Mouse (Mus musculus) lung, adult 2 months (tissue): ENCODE measurements around the gene Tchp. TPM values are rescaled to one million over a fixed set of nuclear protein-coding genes. Genes with fewer than 3 reads are reported as not detected.

Source experiments
- DNase-seq: peaks from one replicate; pipeline ENCODE4 v3.0.0; 2022
- H3K4me1 ChIP-seq: fragments of 200-500 bp; 2 replicates; pipeline ENCODE4 v1.6.1; 2011; ENCODE audit warnings: low read length; ENCODE audit not compliant: control insufficient read depth, insufficient read depth
- H3K4me3 ChIP-seq: fragments of 200-500 bp; replicated peaks from 2 replicates; pipeline ENCODE3; 2011; ENCODE audit warnings: low read depth, mild to moderate bottlenecking, control low read depth, low read length; ENCODE audit errors: extremely low read depth
- CTCF ChIP-seq: fragments of 200-500 bp; IDR thresholded peaks from 2 replicates; pipeline ENCODE4 v1.5.1; 2011; ENCODE audit warnings: mild to moderate bottlenecking, low read length, control low read depth; ENCODE audit not compliant: insufficient read depth
- POLR2A ChIP-seq: fragments of 200-500 bp; IDR thresholded peaks from 2 replicates; pipeline ENCODE4 v1.6.1; 2011; ENCODE audit warnings: low read depth, mild to moderate bottlenecking, control low read depth, low read length, borderline replicate concordance; ENCODE audit errors: extremely low read depth
- WGBS: fragments of 180-500 bp; shearing (Covaris S2); methylation state at CpG from one replicate; pipeline ENCODE4 v1.1.7; 2018; 5-methylcytosine and 5-hydroxymethylcytosine counted together
- polyA plus RNA-seq: library from polyadenylated mRNA; depleted of rRNA; stranded (reverse); fragments of >200 nt; gene quantifications from 2 replicates; pipeline ENCODE4 v1.2.3, GENCODE M21; 2012

Tchp gene
- polyA plus RNA-seq, 1 experiment, result 17.3 TPM

DNA sequence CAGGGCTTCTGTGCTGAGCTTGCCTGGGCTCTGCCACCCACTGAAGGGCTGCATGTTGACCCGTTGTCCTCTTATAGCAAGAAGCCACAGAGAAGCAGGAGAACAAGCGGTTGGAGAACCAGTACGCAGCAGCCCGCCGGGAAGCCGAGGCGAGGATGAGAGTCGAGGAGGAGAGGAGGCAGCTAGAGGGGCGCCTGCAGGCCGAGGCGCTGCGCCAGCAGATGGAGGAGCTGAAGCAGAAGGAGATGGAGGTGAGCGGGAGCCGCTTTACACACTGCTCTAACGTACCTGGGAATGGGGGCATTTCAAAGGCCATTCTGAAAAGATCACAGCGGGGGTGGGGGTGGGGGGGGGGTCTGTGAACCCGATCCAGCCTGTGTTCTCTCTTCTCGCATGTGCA lies 7.0 kb downstream of the Tchp start:
- 91% methylated on average over 18 of the region's 18 CpGs for WGBS
- Histone ChIP-seq H3K4me1 (no peaks in the 10 kb centered on the region), H3K4me3 (no peak overlapping the region)
- TF ChIP-seq CTCF (no peak), POLR2A (no peak)
- DNase-seq, result no peak

DNA sequence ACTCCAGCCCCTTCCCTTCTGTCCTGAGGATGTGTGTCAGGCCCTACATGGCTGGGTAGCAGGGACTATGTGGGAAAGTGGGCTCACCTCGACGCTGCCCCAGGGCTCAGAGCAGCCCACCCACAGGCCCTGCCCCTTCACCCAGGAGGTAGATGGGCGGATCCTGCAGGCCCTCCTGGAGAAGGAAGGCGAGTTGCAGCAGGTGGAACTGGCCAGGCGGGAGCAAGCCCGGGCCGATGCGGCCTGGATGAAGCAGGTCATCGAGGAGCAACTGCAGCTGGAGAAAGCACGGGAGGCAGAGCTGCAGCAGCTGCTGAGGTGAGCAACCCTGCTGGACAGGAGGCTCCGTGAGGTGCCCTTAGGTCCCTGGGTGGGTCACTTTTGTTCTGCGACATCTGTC lies 9.7 kb downstream of the Tchp start:
- Histone ChIP-seq H3K4me3 (no peak overlapping the region), H3K4me1 (no peaks in the 10 kb centered on the region)
- DNase-seq, result no peak
- TF ChIP-seq POLR2A, result no peak
- no peak for TF ChIP-seq CTCF
- WGBS, result 91% methylated on average over 12 of the region's 12 CpGs

GRCm38 (mm10) chr5:114717937-114718336 lies 10.4 kb downstream of the Tchp start:
- TF ChIP-seq POLR2A (no peak), CTCF (no peak)
- no peak for DNase-seq
- Histone ChIP-seq H3K4me3 (no peak overlapping the region), H3K4me1 (no peaks in the 10 kb centered on the region)
- 95% methylated on average over 8 of the region's 8 CpGs for WGBS

GRCm38 (mm10) chr5:114718483-114718882 lies 10.9 kb downstream of the Tchp start:
- 85% methylated on average over 13 of the region's 13 CpGs for WGBS
- TF ChIP-seq CTCF, result no peak
- no peak for TF ChIP-seq POLR2A
- H3K4me3 ChIP-seq, result no peak overlapping the region
- no peak for DNase-seq
- H3K4me1 ChIP-seq, result no peaks in the 10 kb centered on the region

DNA sequence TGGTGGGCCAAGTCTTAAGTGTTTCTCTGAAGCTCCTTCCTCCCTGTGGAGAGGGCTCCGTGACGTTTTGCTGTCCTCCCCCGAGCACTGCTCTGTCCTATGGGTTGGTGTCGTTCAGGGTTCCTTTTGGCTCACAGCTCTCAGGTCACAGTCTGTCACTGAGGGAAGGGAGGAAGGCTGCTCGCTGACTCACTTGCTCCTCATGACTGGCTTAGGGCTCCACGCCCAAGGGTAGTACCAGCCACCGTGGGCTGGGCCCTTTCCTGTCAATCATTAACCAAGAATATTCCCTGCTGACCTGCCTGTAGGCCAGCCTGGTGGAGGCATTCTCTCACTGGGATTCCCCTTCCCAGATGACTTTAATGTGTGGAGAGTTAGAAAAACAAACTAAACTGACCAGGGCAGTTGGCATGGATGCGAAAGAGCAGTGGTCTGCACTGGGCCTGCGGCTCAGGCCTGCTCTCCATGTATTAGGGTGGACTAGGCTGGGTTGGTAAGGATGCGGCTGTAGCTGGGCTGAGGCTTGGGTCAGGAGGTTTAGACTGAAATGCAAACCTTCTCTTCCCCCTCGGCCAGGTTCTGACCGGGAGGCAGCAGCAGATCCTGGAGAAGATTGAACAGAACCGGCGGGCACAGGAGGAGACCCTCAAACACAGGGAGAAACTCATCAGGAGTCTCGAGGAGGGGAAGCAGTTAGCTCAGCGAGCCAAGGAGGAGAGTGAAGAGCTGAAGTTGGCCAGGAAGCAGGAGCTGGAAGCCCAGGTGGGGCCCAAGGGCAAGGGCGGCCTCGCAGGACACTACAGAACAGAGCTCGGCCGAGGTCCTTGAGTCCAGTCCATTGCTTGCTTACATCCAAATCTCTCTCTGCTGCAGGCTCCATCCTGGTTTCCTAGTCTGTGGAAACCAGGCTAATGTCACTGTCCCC lies 11.7 kb downstream of the Tchp start:
- TF ChIP-seq CTCF, result no peak
- TF ChIP-seq POLR2A, result no peak
- DNase-seq, result no peak
- 79% methylated on average over 20 of the region's 20 CpGs for WGBS
- no peak overlapping the region for H3K4me3 ChIP-seq
- H3K4me1 ChIP-seq, result no peaks in the 10 kb centered on the region

DNA sequence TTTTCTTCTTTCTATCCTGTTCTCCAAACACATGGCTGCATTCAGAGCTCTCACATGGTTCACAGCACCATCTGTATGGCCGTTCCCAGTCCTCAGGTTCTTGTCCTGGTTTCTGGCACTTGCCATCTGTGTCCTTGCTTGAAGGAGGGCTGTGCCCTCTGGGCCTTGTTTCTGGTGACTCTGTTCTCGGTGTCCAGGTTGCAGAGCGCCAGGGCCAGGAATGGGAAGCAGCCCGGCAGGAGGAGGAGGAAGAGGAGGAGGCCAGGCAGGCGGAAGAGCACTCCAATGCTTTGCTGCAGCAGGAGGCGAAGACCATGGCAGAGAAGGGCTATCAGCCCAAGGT lies 12.3 kb downstream of the Tchp start:
- DNase-seq, result no peak
- TF ChIP-seq POLR2A (no peak), CTCF (no peak)
- Histone ChIP-seq H3K4me1 (no peaks in the 10 kb centered on the region), H3K4me3 (no peak overlapping the region)
- 90% methylated on average over 6 of the region's 6 CpGs for WGBS

- no peak for DNase-seq
- TF ChIP-seq CTCF (no peak), POLR2A (no peak)
- Histone ChIP-seq H3K4me3 (no peak overlapping the region), H3K4me1 (no peaks in the 10 kb centered on the region)
- WGBS, result 93% methylated on average over 11 of the region's 11 CpGs
Observed at GRCm38 (mm10) chr5:114720784-114721183, 13.2 kb downstream of the Tchp start.

GRCm38 (mm10) chr5:114721969-114722368 lies 14.4 kb downstream of the Tchp start:
- 83% methylated on average over 10 of the region's 10 CpGs for WGBS
- DNase-seq, result no peak

DNA sequence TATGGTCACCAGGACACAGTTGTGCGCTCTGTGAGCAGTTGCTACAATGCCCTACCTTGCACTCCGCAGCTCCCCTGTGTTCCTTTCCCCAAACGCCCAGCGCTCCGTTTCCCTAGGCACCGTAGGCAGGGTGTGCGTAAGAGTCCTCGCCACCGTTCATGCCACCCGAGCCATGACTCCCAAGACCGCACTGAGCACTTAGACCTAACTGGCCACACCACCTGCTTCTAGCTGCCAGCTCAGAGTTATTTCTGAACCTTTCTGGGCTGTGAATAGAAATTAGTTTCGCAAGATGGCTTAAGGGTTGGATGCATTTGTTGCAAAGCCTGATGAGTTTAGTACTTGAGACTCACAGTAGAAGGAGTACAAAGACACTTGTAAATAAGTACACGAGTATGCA lies 15.3 kb downstream of the Tchp start:
- WGBS, result 76% methylated on average over 13 of the region's 13 CpGs
- TF ChIP-seq CTCF (no peak), POLR2A (no peak)
- no peak for DNase-seq
- H3K4me3 ChIP-seq, result no peak overlapping the region
- H3K4me1 ChIP-seq, result no peaks in the 10 kb centered on the region

More at GRCm38 (mm10) chr5:114721969-114722368, 14.4 kb downstream of the Tchp start:
- TF ChIP-seq POLR2A (no peak), CTCF (no peak)
- Histone ChIP-seq H3K4me1 (no peaks in the 10 kb centered on the region), H3K4me3 (no peak overlapping the region)

- DNase-seq, result no peak
- Histone ChIP-seq H3K4me1 (no peaks in the 10 kb centered on the region), H3K4me3 (no peak overlapping the region)
- WGBS, result 78% methylated on average over 10 of the region's 10 CpGs
- TF ChIP-seq POLR2A, result no peak
- TF ChIP-seq CTCF, result no peak
Observed at GRCm38 (mm10) chr5:114728160-114728559, 20.6 kb downstream of the Tchp start.
